Mouse (Mus musculus) cortical plate, adult 2 months (tissue): ENCODE data around the gene Sdr42e1.

Source experiments
- CTCF ChIP-seq: fragments of 200-500 bp; IDR thresholded peaks from 2 replicates; pipeline ENCODE4 v1.5.1; 2011; ENCODE audit warnings: mild to moderate bottlenecking, control low read depth, low read length; ENCODE audit not compliant: insufficient read depth; ENCODE audit errors: extremely low read depth
- POLR2A ChIP-seq: fragments of 200-500 bp; IDR thresholded peaks from 2 replicates; pipeline ENCODE4 v1.6.1; 2011; ENCODE audit warnings: mild to moderate bottlenecking, low read length, control low read depth; ENCODE audit not compliant: insufficient read depth; ENCODE audit errors: extremely low read depth

DNA sequence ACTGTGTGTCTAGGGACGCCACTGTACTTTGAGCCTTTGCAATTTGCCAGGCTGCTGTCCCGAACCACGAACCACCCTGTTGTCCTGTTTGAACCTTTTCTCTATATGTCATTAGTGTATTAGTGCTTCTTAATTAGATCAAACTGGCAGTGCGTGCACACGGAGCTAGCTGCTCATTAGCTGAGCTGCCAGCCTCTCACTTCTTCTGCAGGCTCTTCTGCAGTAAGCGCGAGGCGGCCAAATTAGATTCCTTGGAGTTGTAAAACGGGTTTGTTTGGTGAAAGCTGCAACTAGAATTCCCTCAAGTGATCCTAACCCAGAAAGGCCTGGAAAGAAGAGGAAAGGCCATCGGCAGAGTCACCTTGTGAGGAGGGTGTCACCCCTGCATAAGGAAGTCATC, 29.2 kb upstream of the Sdr42e1 start:
- no peak for TF ChIP-seq POLR2A
- TF ChIP-seq CTCF, result no peak
